Mouse (Mus musculus) limb, embryonic 11.5 days (tissue): Measurements from ENCODE around the gene Rilp. TPM values are rescaled to one million over a fixed set of nuclear protein-coding genes. Genes with fewer than 3 reads are reported as not detected.

Experiments
- microRNA counts: library from miRNA; unstranded; fragments of <30 nt; microRNA quantifications from one replicate; lab custom pipeline; 2016
- microRNA-seq: library from miRNA; unstranded; fragments of <30 nt; microRNA quantifications from one replicate; pipeline ENCODE4, GENCODE M21; 2016
- polyA plus RNA-seq: library from polyadenylated mRNA; unstranded; fragments of >200 nt; fragmentation: Nextera tagmentation; extraction: Ambion mirVana; gene quantifications from 2 replicates; pipeline ENCODE4 v1.2.1, GENCODE M21; 2014

Rilp gene
- polyA plus RNA-seq, 1 experiment from 2014 or later, result 0.59 TPM

MicroRNAs within 50 kb of the gene (microRNA counts, 519-probe panel; counts per million panel counts)
- 4,405 counts per million, percentile 68 among the panel's probes with 10 or more counts for microRNA mmu-miR-22 (lab: Ali Mortazavi, UCI)

Small RNA genes lying within 50 kb of the gene (microRNA-seq; reads per million reads assigned to microRNA genes)
- 1,354 reads per million, percentile 77 among the genes with 10 or more reads in this experiment for gene Mir22
- gene Mir3971, result not detected

Other genes starting within 250 kb of the Rilp start
- 151 and 154 TPM in 2 replicates for gene Rpa1, start 161.8 kb upstream of the Rilp start, polyA plus RNA-seq
- 14.3 and 15.2 TPM in 2 replicates for gene Smyd4, start 161.7 kb upstream of the Rilp start, polyA plus RNA-seq
- gene Serpinf1, start 87.4 kb upstream of the Rilp start, polyA plus RNA-seq, result 174 and 194 TPM in 2 replicates
- gene Serpinf2, start 70.5 kb upstream of the Rilp start, polyA plus RNA-seq, result 0.52 TPM in 1 of 2 replicates, not detected in the other
- 3.3 and 3.4 TPM in 2 replicates for gene Wdr81, start 55.4 kb upstream of the Rilp start, polyA plus RNA-seq
- gene Tlcd2, start 48.4 kb upstream of the Rilp start, polyA plus RNA-seq, result 10.4 and 11.3 TPM in 2 replicates
- gene Prpf8, start 23.3 kb upstream of the Rilp start, polyA plus RNA-seq, result 111 and 123 TPM in 2 replicates
- 4.5 and 4.7 TPM in 2 replicates for gene Scarf1, start 3.4 kb downstream of the Rilp start, polyA plus RNA-seq
- 4.0 and 4.2 TPM in 2 replicates for gene Slc43a2, start 21.6 kb downstream of the Rilp start, polyA plus RNA-seq
- gene Pitpna, start 78.0 kb downstream of the Rilp start, polyA plus RNA-seq, result 67.3 and 70.7 TPM in 2 replicates
- 14.9 and 18.5 TPM in 2 replicates for gene Inpp5k, start 120.9 kb downstream of the Rilp start, polyA plus RNA-seq
- gene Myo1c, start 140.4 kb downstream of the Rilp start, polyA plus RNA-seq, result 12.8 and 15.8 TPM in 2 replicates
- gene Crk, start 169.2 kb downstream of the Rilp start, polyA plus RNA-seq, result 107 and 110 TPM in 2 replicates
- gene Ywhae, start 222.8 kb downstream of the Rilp start, polyA plus RNA-seq, result 1,333 and 1,356 TPM in 2 replicates